Mouse (Mus musculus) E14TG2a.4 (cell line): Measurements from ENCODE around the gene Arih2.

Source experiments
- H3K27me3 ChIP-seq: 2 replicates; pipeline ENCODE4 v1.6.1; 2014; ENCODE audit warnings: low read length, control low read depth; ENCODE audit not compliant: insufficient read depth
- H3K36me3 ChIP-seq: 2 replicates; pipeline ENCODE4 v1.6.1; 2014; ENCODE audit warnings: low read length, control low read depth; ENCODE audit not compliant: insufficient read depth
- H3K4me1 ChIP-seq: replicated peaks from 2 replicates; pipeline ENCODE4 v1.6.1; 2014; ENCODE audit warnings: low read depth, low read length, control low read depth
- H3K4me3 ChIP-seq: replicated peaks from 2 replicates; pipeline ENCODE4 v1.5.1; 2014; ENCODE audit warnings: mild to moderate bottlenecking, low read length
- H3K9me3 ChIP-seq: 2 replicates; pipeline ENCODE4 v1.6.1; 2014; ENCODE audit warnings: low read length, control low read depth
- CTCF ChIP-seq: conservative IDR thresholded peaks from 2 replicates; pipeline ENCODE4 v1.5.1; 2014; ENCODE audit warnings: low read length
- NANOG ChIP-seq: IDR thresholded peaks from 2 replicates; pipeline ENCODE4 v1.6.1; 2014; ENCODE audit warnings: borderline replicate concordance, low read length, mixed read lengths
- POU5F1 ChIP-seq: IDR thresholded peaks from 2 replicates; pipeline ENCODE4 v1.6.1; 2014; ENCODE audit warnings: low read length, borderline replicate concordance

Arih2 gene

DNA sequence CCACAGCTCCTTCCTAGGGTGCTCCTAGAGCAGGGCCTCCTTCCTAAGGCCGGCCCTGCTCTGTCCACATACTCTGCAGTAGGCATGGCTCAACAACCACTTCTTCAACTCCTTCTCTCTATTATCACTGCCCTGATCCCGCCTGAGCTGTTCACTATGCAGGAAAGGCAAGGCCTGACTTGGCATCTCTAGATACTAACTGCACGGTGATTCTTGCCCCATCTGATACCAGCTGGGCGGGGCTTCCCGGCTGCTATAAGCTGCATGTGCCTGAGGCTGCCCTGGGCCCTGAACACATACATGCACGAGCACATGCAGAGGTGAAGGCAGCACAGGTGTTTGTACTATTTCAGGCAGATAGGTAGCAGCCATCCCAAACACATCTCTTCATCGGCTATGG, 85.1 kb downstream of the Arih2 start:
- Histone ChIP-seq H3K4me3 (0 out of 2 replicates have a peak overlapping the region, but pooled peaks have one; percentile 29), H3K4me1 (peaks cover 77% of the 10 kb centered on the region), H3K36me3 (peaks cover 58% of the 10 kb centered on the region), H3K9me3 (no peaks in the 10 kb centered on the region), H3K27me3 (no peaks in the 10 kb centered on the region)
- TF ChIP-seq NANOG: no peak
- no peak for TF ChIP-seq CTCF
- no peak for TF ChIP-seq POU5F1

DNA sequence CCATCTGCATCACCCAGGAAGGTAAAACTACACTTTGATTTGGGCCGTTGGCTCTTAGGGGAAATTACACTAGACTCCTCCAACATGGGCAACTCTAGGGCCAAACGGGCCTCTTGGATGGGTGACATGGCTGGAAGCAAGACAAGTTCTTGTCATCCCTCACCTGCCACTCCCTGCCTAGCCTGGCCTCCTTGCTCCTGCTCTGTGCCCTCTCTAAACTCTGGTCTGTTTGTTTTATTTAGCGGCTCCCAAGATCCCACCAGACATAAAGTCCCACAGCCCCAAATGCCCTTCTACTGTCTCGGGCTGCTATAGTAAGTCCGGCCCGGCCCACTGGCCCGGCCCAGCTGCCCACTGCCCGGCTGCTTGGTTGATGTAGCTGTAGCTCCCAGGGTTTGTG, 85.5 kb downstream of the Arih2 start:
- Histone ChIP-seq H3K27me3 (no peaks in the 10 kb centered on the region), H3K36me3 (peaks cover 63% of the 10 kb centered on the region), H3K4me3 (0 out of 2 replicates have a peak overlapping the region, but pooled peaks have one; percentile 29), H3K9me3 (no peaks in the 10 kb centered on the region), H3K4me1 (peaks cover 77% of the 10 kb centered on the region)
- TF ChIP-seq POU5F1: no peak
- TF ChIP-seq NANOG: no peak
- no peak for TF ChIP-seq CTCF

DNA sequence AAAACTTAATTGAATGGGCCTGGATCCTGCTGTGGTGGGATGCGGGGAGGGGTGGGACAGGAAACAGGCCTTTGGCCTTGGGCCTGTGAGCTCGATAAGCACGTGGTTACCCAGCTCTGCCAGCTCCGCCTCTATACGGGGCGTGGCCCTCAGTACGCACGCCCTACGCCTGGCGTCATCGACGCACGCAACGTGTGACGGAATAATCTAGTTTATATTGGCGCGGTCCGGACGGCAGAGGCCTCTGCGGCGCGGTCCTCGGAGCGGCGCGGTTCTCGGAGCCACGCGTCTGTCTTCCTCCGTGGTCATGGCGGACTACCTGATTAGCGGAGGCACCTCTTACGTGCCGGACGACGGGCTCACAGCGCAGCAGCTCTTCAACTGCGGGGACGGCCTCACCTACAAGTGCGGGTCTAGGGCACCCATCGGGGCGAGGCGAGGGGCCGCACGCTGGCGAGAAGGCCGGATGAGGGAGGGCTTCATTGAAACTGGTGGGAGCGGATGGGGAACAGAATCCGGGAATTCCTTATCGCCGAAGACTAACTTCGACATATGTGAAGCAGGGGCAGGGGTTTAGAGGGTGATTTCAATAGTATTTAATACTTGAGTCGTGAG, 88.9 kb downstream of the Arih2 start, which contains the start of gene Impdh2:
Gene Impdh2 (plus strand): TSS at position 60 of the 615 bp plus-strand sequence.
- Histone ChIP-seq H3K36me3 (peaks cover 86% of the 10 kb centered on the region), H3K9me3 (no peaks in the 10 kb centered on the region), H3K27me3 (no peaks in the 10 kb centered on the region), H3K4me1 (peaks cover 66% of the 10 kb centered on the region), H3K4me3 (peak within 1 kb of the TSS; percentile 89)
- no peak for TF ChIP-seq NANOG
- no peak for TF ChIP-seq CTCF
- no peak for TF ChIP-seq POU5F1

DNA sequence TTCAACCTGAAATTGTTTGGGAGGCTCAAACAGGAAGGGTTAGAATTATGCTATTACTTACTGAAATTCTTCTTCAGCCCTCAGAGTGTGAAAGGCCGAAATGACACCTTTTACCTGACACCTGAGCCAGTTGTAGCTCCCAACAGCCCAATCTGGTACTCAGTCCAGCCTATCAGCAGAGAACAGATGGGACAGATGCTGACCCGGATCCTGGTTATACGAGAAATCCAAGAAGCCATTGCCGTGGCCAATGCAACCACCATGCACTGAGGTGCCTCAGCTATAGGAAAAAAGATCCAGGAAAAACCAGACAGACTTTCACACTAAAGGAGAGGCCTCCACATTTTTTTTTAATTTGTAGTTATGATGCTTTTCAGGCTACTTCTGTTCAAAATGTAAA, 90.0 kb downstream of the Arih2 start:
- Histone ChIP-seq H3K9me3 (no peaks in the 10 kb centered on the region), H3K4me3 (no peak overlapping the region), H3K4me1 (peaks cover 55% of the 10 kb centered on the region), H3K27me3 (no peaks in the 10 kb centered on the region), H3K36me3 (peaks cover 86% of the 10 kb centered on the region)
- no peak for TF ChIP-seq POU5F1
- no peak for TF ChIP-seq NANOG
- no peak for TF ChIP-seq CTCF
